Mouse (Mus musculus): Measurements from ENCODE around the gene Arl5a. TPM values are rescaled to one million over a fixed set of nuclear protein-coding genes. Genes with fewer than 3 reads are reported as not detected.

Gene Arl5a
- total RNA-seq, 2 experiments from 2014 or later, result 35.3 to 38.2 TPM

DNA sequence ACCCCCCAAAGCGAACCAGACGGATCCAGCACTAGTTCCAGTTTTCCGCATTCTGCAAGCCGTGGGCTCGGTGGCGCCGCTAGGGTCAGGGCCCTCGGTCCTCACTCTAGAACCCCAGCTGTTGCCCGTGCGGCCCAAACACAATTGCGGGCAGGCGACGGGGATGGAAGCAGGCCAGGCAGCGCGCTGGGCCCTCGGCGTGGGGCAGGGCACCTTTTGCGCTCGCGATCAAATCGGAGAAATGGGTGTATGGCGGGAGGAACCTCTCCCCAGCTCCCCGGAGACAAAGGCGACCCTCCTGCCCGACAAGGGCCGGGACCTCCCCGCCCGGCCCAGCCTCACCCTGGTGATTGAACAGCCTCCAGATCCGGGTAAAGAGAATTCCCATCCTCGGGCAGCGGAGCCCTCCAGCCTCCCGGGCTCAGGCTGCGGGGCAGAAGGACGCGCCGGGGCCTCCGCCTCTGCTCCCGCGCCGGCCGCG lies 413 bp downstream of the Arl5a start:
- intact Hi-C loops (cut with DNase I), result loop anchor here (5.0 to 10.0 kb wide), 4 partner anchors 148 to 761 kb away; partner anchors contain the start of genes Nmi and Rif1
- no peak for DNase-seq (ENCODE audit: low spot score)

GRCm38 (mm10) chr2:52423611-52424247 lies 972 bp downstream of the Arl5a start:
- DNase-seq (ENCODE audit: low spot score), result no peak
- intact Hi-C loops (cut with DNase I), result loop anchor here (5.0 to 10.0 kb wide), 4 partner anchors 149 to 761 kb away; partner anchors contain the start of genes Nmi and Rif1

GRCm38 (mm10) chr2:52422871-52423610 lies 1.7 kb downstream of the Arl5a start:
- intact Hi-C loops (cut with DNase I), result loop anchor here (5.0 to 10.0 kb wide), 4 partner anchors 149 to 762 kb away; partner anchors contain the start of genes Nmi and Rif1
- DNase-seq (ENCODE audit: low spot score), result no peak

DNA sequence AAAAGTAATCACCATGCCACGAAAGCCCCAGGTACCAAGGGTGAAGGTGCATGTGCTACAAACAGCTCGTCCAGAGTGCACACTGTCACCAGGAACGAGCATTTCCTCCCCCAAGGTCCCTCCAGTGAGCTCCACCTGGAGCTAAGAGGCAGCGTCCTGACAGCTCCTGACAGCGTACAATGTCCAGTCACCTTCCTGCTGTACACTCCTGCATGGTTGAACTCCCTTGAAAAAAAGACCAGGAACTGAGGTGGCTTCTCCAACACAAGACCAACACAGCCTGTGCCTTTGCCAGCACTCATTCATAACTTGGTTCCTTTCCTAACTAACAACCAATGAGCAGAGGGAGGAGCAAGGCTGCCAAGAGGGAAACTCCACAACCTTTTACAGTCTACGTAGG lies 3.5 kb downstream of the Arl5a start:
- DNase-seq (ENCODE audit: low spot score), result no peak
- intact Hi-C loops (cut with DNase I), result loop anchor here (5.0 to 10.0 kb wide), 4 partner anchors 151 to 764 kb away; partner anchors contain the start of genes Nmi and Rif1

DNA sequence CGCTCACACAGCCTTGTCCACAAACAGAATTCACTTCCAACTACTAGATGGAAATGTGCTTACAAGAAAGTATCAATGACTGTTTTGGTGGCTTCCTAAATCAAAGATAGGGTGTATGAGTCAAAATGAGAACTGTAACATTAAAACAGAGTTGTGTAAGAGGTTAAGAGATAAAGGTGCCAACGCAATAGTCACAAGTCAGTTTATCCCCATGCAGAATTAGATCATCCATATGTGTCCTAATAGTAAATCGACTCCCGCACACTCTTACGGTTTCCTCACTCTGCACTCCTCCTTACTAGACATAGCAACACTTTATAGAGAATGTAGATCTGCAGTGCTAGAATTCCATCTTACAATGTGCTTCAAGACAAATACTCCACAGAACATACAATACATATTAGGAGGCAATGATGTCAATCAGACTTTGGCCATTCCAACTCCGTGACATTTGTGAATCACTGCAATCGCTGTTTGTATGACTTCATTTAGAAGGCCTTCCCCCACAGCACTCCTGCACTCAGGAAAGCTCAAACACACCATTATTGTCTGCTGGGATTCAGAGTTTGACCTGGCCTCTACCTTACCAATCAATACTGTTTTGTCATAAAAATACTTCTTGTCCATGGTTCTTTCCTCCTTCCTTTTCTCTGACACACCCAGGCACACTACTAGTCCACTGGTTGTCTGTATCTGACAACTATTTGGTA lies 4.5 kb downstream of the Arl5a start:
- DNase-seq (ENCODE audit: low spot score), result no peak
- intact Hi-C loops (cut with DNase I), result loop anchor here (5.0 to 10.0 kb wide), 4 partner anchors 152 to 765 kb away; partner anchors contain the start of genes Nmi and Rif1

- intact Hi-C loops (cut with DNase I), result no loop called here
Observed at GRCm38 (mm10) chr2:52419295-52419694, 5.4 kb downstream of the Arl5a start.

DNA sequence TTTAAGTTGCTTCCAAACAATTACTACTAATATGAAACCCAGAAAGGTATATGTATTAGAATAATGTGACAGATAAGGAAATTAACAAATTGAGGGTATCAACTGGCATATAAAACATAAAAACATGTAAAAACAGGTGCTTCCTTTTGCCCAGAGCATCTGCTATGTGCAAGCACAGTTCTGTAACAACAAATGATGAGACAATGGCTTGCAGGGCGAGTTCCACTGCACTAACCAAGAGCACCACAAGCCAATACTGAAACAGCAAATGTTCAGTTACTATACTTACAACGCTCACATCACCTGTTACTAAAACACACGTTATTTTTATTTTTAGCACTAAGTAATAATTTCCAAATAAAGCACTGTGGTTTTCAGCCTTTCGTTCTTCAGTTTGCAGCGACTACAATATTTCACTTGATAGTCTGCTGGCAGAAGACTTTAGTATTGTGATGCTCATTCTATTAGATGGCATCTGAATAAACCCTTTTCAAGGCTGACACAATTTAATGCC lies 12.1 kb downstream of the Arl5a start:
- intact Hi-C loops (cut with DNase I), result no loop called here
- no peak for DNase-seq (ENCODE audit: low spot score)

More at GRCm38 (mm10) chr2:52419295-52419694, 5.4 kb downstream of the Arl5a start:
- no peak for DNase-seq (ENCODE audit: low spot score)

- intact Hi-C loops (cut with DNase I), result loop anchor here (5.0 kb wide), 1 partner anchor 104 kb away; no protein-coding TSS in a partner anchor
- DNase-seq (ENCODE audit: low spot score), result no peak
Observed at GRCm38 (mm10) chr2:52406480-52406879, 18.2 kb downstream of the Arl5a start.

GRCm38 (mm10) chr2:52405238-52405637 lies 19.5 kb downstream of the Arl5a start:
- DNase-seq (ENCODE audit: low spot score), result no peak
- intact Hi-C loops (cut with DNase I), result loop anchor here (5.0 kb wide), 1 partner anchor 103 kb away; no protein-coding TSS in a partner anchor

DNA sequence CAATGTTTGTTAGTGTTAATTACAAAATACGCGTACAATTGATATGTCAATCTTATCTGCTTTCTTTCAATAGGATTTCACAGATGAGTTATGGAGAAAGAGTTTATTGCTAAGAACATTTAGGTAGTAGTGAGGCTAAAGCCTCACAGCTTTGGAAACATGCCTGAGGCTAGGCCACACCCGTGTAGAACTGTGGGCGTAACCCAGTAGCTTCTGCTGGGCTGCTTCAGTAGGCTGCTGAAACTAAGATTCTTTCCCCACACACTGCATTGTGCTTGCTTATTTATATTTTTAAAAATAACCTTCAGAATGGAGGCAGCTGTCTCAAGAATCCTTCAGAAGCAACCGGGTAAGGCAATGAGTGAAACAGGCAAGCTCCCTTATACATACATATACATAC lies 30.2 kb downstream of the Arl5a start:
- intact Hi-C loops (cut with DNase I), result no loop called here
- no peak for DNase-seq (ENCODE audit: low spot score)

- intact Hi-C loops (cut with DNase I), result no loop called here
- no peak for DNase-seq (ENCODE audit: low spot score)
Observed at GRCm38 (mm10) chr2:52390415-52390975, 34.2 kb downstream of the Arl5a start.

- DNase-seq (ENCODE audit: low spot score), result no peak
- intact Hi-C loops (cut with DNase I), result no loop called here
Observed at GRCm38 (mm10) chr2:52389975-52390374, 34.7 kb downstream of the Arl5a start.

GRCm38 (mm10) chr2:52386451-52386850 lies 38.2 kb downstream of the Arl5a start:
- intact Hi-C loops (cut with DNase I), result no loop called here
- no peak for DNase-seq (ENCODE audit: low spot score)

DNA sequence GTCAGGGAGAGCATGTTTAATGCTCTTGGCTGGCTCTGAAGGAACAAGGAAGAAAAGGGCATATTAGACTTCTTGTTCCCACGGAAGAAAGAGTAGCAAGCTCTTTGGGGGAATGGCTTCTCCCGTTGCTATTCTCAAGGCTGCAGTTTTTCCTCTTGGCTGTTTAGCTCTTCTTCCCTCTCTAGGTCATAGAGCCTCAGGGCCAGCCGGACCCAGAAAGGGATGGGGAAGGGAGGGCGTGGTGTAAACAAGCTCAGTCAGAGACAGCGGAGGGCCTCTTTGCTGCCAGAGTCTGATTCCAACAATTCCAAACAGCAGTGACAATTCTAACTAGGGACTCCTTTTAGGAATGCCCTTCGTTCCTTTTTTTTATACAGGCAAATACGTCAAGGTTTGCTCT lies 38.7 kb downstream of the Arl5a start:
- no peak for DNase-seq (ENCODE audit: low spot score)
- intact Hi-C loops (cut with DNase I), result no loop called here

DNA sequence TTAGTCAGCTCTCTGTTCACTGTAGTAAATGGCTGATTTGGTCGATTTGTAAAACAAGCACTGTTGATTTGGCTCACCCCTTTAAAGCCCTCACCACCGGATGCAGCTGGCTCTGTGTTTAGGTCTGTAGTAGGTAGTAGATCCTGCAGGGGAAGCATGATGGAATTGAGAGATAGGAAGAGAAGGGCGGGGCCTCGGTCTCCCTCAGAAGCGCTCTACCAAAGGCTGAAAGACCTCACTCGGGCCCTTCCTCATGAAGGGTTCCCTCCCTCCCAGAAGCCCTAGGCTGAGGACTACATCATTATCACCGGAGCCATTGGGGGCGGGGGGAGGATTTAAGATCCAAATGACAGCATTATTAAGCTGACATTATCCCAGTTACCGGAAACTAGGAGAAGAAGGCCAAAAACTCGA lies 45.8 kb downstream of the Arl5a start:
- intact Hi-C loops (cut with DNase I), result no loop called here
- no peak for DNase-seq (ENCODE audit: low spot score)

DNA sequence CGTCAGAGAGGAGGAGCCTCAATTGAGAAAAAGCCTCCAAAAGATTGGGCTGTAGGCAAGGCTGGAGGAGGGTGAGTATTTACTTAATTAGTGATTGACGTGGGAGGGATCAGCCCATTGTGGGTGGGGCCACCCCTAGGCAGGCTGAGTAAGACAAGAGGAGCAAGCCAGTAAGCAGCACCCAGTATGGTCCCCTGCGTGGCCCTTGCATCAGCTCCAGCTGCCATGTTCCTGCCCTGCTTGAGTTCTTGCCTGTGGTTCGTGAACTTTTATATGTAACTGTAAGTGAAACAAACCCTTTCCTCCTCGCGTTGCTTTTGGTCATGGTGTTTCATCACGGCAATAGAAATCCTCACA lies 46.3 kb downstream of the Arl5a start, which contains the start of gene Neb:
TSS of gene Neb (minus strand) at position 27 of the 357 bp plus-strand sequence.
- DNase-seq (ENCODE audit: low spot score), result no peak
- intact Hi-C loops (cut with DNase I), result no loop called here

DNA sequence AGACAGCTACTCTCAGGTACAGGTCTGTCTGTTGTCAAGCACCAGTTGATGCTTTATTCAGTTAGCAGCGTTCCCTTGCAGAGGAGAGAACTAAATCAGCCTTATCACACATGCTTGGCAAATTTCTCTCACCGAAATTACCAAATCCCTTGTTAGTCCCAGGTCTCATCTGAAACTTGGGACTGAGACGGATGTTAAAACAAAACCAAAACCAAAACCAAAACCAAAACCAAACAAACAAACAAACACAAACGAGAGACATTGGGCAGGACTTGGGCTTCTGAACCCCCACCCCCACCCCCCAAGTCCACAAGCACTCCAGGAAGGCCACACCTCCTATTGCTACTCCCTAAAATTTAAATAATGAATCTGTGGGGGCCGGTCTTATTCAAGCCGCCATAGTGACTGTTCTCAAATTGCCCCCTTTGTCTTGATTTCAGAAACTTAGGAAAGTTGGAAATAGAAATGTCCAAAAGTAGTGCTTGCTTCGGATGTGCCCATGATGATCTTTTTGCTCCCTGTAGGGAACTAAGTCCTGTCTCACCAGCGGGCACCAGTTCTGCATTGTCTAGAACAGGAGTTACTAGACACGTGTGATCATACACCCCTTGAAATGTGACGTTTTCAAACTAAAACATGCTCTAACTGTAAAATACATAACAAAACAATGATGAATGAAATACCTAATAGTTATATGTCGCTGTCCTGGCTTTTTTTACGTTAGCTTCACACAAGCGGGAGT lies 46.8 kb downstream of the Arl5a start:
- no peak for DNase-seq (ENCODE audit: low spot score)
- intact Hi-C loops (cut with DNase I), result no loop called here

DNA sequence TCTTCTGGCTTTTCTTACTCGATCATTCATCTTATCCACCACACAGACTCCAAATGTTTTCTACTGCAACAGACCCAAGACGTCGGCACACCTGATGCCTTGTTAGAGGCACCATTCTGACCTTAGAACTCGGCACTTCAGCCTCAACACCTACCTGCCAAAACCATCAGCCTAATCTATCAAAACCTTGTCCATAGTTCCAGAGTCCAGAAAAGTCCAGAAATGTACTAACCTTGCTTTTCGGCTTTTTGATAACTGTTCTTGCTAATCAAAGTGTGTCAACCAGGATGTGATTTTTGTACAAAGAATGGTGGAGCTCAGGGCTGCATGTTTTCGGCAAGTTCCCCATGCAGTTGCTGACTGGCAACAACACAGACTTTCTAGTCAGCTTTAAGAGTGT lies 50.0 kb downstream of the Arl5a start:
- no peak for DNase-seq (ENCODE audit: low spot score)
- intact Hi-C loops (cut with DNase I), result no loop called here

GRCm38 (mm10) chr2:52372480-52372879 lies 52.2 kb downstream of the Arl5a start:
- no peak for DNase-seq (ENCODE audit: low spot score)
- intact Hi-C loops (cut with DNase I), result no loop called here
